Mouse (Mus musculus) hindbrain, embryonic 10.5 days (tissue): ENCODE measurements at regions not wholly inside any gene's neighbourhood (a gene's known extent, or its start where the extent isn't known, plus 50 kb on each side); places are given as distances from the start of the nearest gene placed in this dataset.

Experiments
- DNase-seq: peaks from one replicate; pipeline ENCODE4 v3.0.0-alpha.2; 2017; ENCODE audit warnings: low spot score
- H3K27ac ChIP-seq: fragments of 300-500 bp; sonication (generic); 2 replicates; pipeline ENCODE4 v1.5.1; 2016; ENCODE audit warnings: mild to moderate bottlenecking, moderate library complexity
- H3K27me3 ChIP-seq: fragments of 300-500 bp; sonication (generic); 2 replicates; pipeline ENCODE4 v1.6.1; 2016; ENCODE audit warnings: mild to moderate bottlenecking; ENCODE audit not compliant: poor library complexity, insufficient read depth, severe bottlenecking
- H3K36me3 ChIP-seq: fragments of 300-500 bp; sonication (generic); 2 replicates; pipeline ENCODE4 v1.6.1; 2016; ENCODE audit warnings: mild to moderate bottlenecking, moderate library complexity
- H3K4me1 ChIP-seq: fragments of 300-500 bp; sonication (generic); replicated peaks from 2 replicates; pipeline ENCODE4 v1.6.1; 2016; ENCODE audit warnings: mild to moderate bottlenecking
- H3K4me3 ChIP-seq: fragments of 300-500 bp; sonication (generic); 2 replicates; pipeline ENCODE4 v1.5.1; 2016; ENCODE audit warnings: mild to moderate bottlenecking, moderate library complexity
- H3K9me3 ChIP-seq: fragments of 300-500 bp; sonication (generic); 2 replicates; pipeline ENCODE4 v1.6.1; 2016; ENCODE audit warnings: mild to moderate bottlenecking, moderate library complexity
- WGBS: fragments of 180-500 bp; shearing (Covaris S2); methylation state at CpG from one replicate; pipeline ENCODE4 v1.1.7; 2016; 5-methylcytosine and 5-hydroxymethylcytosine counted together

DNA sequence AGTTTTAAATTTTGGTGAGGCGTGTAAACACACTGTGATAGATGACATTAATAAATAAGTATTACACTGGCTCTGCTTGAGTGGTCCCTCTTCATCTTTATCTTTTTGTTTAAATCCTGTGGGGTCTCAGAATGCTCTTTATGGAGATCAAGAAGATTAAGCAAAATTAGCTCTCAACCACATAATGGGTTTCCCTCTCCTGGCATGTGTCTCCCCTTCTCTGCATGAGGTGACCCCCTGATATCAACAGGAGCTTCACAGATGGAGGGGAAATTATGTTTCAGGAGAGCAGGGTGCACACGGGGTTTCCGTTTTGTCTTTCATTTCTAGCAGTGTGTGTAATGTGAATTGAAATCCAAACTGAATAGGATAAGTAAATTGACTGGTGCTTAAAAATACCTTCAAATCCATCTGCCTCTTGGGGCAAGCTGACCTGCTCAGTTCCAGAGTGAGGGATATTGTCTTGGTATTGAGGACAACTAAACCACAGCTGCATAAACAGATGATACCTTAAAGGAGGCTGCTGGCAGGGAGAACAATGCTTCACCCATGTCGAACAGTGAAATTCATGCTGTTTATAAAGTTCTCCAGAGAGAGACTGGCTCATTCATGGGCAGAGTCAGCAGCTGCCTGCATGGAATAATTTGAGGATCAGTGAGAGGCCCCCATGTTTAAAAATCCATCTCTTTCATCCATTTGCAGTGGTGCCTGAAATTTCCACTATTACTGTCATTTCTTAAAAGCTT, 518.3 kb upstream of the Nr2f1 start:
- no peaks in the 10 kb centered on the region for H3K36me3 ChIP-seq
- 64% methylated on average over 4 of the region's 4 CpGs for WGBS
- 0 out of 2 replicates have a peak, but pooled peaks cover 4% of the 10 kb centered on the region for H3K4me1 ChIP-seq
- H3K27me3 ChIP-seq = no peaks in the 10 kb centered on the region
- no peaks in the 10 kb centered on the region for H3K9me3 ChIP-seq
- DNase-seq = no peak
- H3K27ac ChIP-seq = no peak overlapping the region
- H3K4me3 ChIP-seq = no peak overlapping the region

DNA sequence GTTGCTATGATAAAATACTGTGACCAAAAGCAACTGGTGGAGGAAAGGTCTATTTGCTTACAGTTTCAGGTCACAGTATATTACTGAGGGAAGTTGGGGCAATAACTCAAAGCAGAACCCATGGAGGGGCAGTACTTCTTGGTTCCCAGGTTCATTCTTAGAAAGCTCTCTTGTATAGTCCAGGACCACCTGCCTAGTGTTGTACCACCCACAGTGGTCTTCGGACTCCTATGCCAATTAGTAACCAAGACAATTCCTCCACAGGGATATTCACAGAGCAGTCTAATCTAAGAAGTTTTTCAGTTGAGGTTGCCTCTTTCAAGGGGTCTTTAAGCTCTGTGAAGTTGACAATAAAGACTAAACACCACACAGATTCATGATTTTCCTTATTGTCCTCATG, 517.6 kb upstream of the Nr2f1 start:
- H3K9me3 ChIP-seq = no peaks in the 10 kb centered on the region
- 0 out of 2 replicates have a peak, but pooled peaks cover 4% of the 10 kb centered on the region for H3K4me1 ChIP-seq
- no peaks in the 10 kb centered on the region for H3K36me3 ChIP-seq
- no peaks in the 10 kb centered on the region for H3K27me3 ChIP-seq
- H3K4me3 ChIP-seq = no peak overlapping the region
- 59% methylated on average over 1 of the region's 1 CpGs for WGBS
- H3K27ac ChIP-seq = no peak overlapping the region
- DNase-seq = no peak

DNA sequence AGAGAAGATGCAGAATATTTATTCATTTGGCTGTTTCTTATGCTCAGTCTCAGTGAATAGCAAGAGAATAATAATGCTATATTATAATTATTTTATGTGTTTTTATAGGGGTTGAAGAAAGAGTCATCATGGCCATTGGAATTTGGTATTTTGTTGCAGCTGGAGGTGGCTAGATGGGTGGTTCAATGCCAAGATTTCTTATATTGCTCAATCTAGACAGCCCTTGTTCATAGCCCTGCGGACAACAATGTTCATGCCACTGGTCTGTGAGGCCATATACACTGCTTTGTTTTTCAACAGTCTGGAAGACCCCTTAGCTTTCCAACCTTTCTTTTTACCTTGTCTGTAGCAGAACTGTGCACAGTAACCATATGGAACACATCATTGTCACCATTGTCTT, 505.1 kb upstream of the Nr2f1 start:
- WGBS = 87% methylated on average over 1 of the region's 1 CpGs
- Histone ChIP-seq H3K27me3 (no peaks in the 10 kb centered on the region), H3K4me3 (no peak overlapping the region), H3K4me1 (no peaks in the 10 kb centered on the region), H3K36me3 (no peaks in the 10 kb centered on the region), H3K27ac (no peak overlapping the region), H3K9me3 (no peaks in the 10 kb centered on the region)
- no peak for DNase-seq

DNA sequence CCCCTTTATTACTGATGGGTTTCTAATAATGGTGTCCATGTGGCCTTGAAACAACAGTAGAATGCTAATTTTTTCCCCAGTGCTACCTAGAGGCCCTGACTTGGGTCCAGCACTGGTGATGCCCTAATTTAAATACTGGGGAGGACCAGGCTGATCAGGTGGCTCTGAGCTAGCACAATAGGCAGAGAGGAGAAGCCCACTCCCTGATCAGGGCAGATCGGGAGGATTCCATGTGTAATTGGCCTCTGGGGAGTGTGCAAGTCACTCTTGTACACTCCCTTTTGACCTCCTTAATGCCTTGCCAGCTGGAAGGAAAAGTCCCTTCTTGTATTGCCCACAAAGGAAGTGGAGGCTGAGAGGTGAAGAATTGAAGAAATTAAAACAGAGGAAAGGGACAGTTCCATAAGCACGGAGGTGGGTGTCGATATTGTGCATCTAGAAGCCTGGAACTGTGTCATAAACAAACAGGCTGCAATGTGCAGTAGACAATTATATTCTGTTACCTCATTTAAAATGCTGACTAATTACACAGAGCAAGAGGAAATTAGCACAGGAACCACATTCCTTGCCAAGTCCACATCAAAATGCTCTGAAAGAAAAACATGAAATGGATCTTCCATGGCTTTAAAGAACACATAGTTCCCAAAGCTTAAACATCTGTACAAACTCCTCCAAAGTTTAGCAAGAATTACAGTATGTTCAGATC, 498.4 kb upstream of the Nr2f1 start:
- H3K9me3 ChIP-seq = no peaks in the 10 kb centered on the region
- peaks cover 6% of the 10 kb centered on the region for H3K4me1 ChIP-seq
- WGBS = 56% methylated on average over 3 of the region's 3 CpGs
- peak; percentile 11 for DNase-seq
- no peak overlapping the region for H3K27ac ChIP-seq
- H3K27me3 ChIP-seq = no peaks in the 10 kb centered on the region
- H3K36me3 ChIP-seq = no peaks in the 10 kb centered on the region
- H3K4me3 ChIP-seq = no peak overlapping the region

DNA sequence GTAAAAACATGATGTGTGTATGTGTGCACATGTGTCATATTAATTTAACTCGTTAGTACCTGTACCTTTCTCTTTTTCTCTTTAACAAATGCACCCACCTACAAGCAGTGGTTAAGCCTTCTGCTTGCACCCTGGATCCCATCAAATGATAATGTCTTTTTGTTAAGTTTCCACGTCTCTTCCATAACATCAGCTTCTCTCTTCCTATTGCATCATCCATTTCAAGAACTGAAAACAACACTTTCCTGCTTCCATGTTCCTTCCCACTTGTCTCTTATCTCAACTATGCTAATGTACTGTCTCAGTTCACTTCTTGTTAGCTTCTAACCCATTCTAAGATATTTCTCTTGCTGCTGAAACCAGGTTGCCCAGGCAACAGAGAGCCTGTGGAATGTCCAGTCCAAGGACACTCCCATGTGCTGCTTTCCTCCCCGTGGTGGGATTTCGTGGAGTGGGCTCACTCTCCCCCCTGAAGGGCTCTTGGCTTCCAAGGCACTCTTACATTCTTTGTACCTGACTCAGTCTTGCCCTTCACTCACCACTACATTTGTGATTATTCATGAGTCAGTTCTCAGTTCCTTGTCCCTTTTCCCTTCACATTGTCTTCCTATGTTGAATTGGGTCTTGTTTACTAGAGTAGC, 479.8 kb upstream of the Nr2f1 start:
- no peak overlapping the region for H3K4me3 ChIP-seq
- peaks cover 20% of the 10 kb centered on the region for H3K4me1 ChIP-seq
- DNase-seq = peak; percentile 51
- no peaks in the 10 kb centered on the region for H3K27me3 ChIP-seq
- no peaks in the 10 kb centered on the region for H3K9me3 ChIP-seq
- 0 out of 2 replicates have a peak overlapping the region, but pooled peaks have one; percentile 35 for H3K27ac ChIP-seq
- 40% methylated on average over 4 of the region's 4 CpGs for WGBS
- H3K36me3 ChIP-seq = no peaks in the 10 kb centered on the region

DNA sequence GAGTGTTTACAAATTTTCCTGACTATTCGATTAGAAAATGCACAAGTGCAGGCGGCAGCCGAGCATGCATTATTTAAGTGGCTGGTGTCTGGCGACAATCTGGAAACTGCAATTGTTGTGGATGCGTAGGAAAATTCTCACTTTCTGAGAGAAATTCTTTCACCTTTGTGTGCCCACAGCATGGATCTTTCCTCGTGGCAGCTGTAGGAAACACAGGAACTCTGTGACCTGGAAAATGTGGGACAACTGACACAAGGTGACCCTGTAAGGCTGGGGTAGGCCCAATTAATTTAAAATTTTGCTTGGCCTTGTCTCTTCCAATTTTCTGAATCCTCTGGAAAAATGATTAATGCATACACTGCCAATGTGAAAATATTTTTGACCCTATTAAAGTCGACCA, 478.7 kb upstream of the Nr2f1 start:
- peaks cover 20% of the 10 kb centered on the region for H3K4me1 ChIP-seq
- no peaks in the 10 kb centered on the region for H3K36me3 ChIP-seq
- H3K27me3 ChIP-seq = no peaks in the 10 kb centered on the region
- WGBS = 46% methylated on average over 7 of the region's 7 CpGs
- H3K9me3 ChIP-seq = no peaks in the 10 kb centered on the region
- 0 out of 2 replicates have a peak overlapping the region, but pooled peaks have one; percentile 29 for H3K27ac ChIP-seq
- DNase-seq = no peak
- H3K4me3 ChIP-seq = no peak overlapping the region

DNA sequence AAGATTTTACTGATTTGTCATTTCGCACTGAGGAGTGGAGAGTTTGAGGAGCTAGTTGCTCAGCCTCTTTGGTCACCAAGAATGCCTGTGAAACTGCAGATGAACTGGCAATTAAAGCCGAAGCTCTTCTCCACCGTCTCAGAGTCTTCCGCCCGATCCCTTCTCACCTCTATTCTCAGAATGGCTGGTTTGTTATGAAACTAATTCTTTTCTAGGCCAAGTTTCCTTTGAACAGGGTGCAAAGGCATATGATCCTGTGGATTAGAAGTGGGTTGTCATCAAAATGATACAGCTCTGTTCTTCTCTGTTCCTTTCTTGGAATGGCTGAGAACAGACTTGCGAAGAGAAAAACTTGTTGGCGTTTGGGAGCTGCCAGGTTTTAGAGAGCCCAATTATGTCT, 458.7 kb upstream of the Nr2f1 start:
- Histone ChIP-seq H3K9me3 (no peaks in the 10 kb centered on the region), H3K4me1 (no peaks in the 10 kb centered on the region), H3K36me3 (no peaks in the 10 kb centered on the region), H3K27me3 (no peaks in the 10 kb centered on the region), H3K4me3 (no peak overlapping the region), H3K27ac (no peak overlapping the region)
- 92% methylated on average over 7 of the region's 7 CpGs for WGBS
- DNase-seq = no peak

DNA sequence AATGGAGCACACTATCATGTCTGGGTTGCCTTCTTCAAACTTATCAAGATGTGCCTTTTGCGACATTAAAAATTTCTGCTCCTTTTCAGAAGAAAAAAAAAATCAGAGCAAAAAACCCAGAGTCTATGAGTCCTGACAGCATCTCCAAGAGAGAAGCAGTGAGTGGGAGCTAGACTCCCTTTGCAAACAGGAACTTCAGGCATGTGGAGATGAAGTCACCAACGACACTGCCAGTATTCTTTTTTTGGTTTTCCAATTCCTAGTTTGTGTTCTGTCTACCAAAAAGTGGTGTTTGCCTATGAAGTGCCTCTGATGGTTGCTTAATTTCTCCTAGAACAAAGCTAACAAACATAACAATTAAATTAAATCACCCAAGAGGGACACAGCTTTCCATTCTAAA, 457.2 kb upstream of the Nr2f1 start:
- Histone ChIP-seq H3K36me3 (no peaks in the 10 kb centered on the region), H3K27me3 (no peaks in the 10 kb centered on the region), H3K4me3 (no peak overlapping the region), H3K9me3 (no peaks in the 10 kb centered on the region), H3K27ac (no peak overlapping the region), H3K4me1 (no peaks in the 10 kb centered on the region)
- no peak for DNase-seq
- 88% methylated on average over 2 of the region's 2 CpGs for WGBS

DNA sequence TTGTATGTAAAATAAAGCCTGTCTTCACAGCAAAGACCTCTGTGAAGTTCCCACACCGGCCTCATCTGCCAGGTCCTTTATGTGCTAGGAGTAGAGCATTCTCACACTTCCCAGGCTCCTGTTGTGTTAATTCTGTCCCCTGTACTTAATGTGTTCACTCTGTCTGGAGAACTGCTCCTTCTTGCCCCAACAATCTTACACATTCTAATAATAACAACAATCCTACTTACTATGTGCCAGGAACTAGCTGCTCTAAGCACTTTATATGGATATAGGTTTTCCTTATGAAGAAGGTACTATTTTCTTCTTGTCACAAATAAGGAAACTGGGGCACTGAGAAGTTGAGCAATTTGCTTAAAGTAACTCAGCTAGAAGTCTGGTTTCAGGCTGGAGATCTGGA, 456.6 kb upstream of the Nr2f1 start:
- H3K36me3 ChIP-seq = no peaks in the 10 kb centered on the region
- WGBS = 89% methylated on average over 1 of the region's 1 CpGs
- no peak overlapping the region for H3K27ac ChIP-seq
- no peaks in the 10 kb centered on the region for H3K4me1 ChIP-seq
- no peaks in the 10 kb centered on the region for H3K9me3 ChIP-seq
- H3K27me3 ChIP-seq = no peaks in the 10 kb centered on the region
- no peak for DNase-seq
- H3K4me3 ChIP-seq = no peak overlapping the region

DNA sequence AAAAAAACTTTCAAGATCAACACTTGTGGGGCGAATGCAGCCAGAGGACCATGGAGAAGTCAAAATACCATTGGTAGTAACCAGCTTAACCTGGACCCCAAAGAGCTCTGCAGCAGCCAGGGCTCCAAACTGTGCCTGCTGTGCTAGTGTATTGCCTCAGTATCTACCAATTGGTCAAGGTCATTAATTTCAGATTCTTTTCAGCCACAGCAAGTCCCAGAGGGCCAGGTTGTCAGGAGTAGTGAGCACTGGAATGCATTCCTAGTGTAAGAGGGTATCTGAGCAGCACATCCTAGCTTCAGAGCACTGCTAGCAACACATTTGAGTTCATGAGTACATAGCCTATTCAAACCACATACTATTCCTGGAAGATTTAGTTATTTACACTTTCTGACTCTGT, 451.3 kb upstream of the Nr2f1 start:
- 67% methylated on average over 1 of the region's 1 CpGs for WGBS
- no peaks in the 10 kb centered on the region for H3K36me3 ChIP-seq
- no peak overlapping the region for H3K4me3 ChIP-seq
- H3K4me1 ChIP-seq = peaks cover 5% of the 10 kb centered on the region; the same call in 1 of the 2 replicates
- no peak for DNase-seq
- no peak overlapping the region for H3K27ac ChIP-seq
- no peaks in the 10 kb centered on the region for H3K9me3 ChIP-seq
- H3K27me3 ChIP-seq = no peaks in the 10 kb centered on the region

DNA sequence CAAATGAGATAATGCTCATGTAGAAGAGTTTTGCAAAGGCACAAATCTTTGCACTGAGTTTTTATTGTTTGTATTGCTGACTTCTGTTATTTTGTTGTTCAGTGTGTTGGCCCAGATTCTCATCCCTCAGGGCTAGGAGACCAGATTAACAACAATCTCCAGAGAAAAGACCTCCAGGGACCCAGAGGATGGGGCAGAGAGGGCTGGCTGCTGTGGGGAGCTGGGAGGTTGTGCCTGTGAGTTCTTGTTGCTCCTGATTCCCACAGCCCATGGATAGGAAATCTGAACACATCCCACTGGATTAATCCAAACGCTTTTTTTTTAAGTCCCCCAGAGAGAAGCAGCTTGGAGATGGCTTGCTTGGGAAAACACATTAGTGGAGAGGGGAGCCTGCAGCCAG, 445.0 kb upstream of the Nr2f1 start:
- Histone ChIP-seq H3K36me3 (no peaks in the 10 kb centered on the region), H3K27ac (peak overlapping the region; percentile 67), H3K4me1 (peaks cover 26% of the 10 kb centered on the region), H3K4me3 (no peak overlapping the region), H3K27me3 (no peaks in the 10 kb centered on the region), H3K9me3 (no peaks in the 10 kb centered on the region)
- no peak for DNase-seq
- WGBS = 9% methylated on average over 1 of the region's 1 CpGs

DNA sequence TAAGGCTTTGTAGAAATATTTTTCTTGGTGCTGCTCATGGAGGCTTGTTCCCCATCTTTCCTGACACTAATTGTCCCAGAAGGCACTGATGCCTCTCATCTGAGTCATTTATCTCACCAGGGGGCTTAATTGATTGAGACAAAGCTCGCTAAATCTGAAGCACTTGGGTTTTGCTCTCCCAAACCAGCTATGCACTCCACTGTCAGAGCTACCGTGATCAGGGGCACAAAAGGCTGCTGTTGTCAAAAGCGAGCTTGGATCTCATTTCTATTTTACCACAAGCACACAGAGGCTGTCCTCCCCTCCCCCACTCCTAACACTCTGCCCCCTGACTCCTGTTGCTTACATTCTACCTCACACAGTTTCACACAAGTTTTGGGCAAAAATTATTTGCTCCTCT, 443.5 kb upstream of the Nr2f1 start:
- peak; percentile 37 for DNase-seq
- peak overlapping the region; percentile 76 for H3K27ac ChIP-seq
- 2% methylated on average over 3 of the region's 3 CpGs for WGBS

DNA sequence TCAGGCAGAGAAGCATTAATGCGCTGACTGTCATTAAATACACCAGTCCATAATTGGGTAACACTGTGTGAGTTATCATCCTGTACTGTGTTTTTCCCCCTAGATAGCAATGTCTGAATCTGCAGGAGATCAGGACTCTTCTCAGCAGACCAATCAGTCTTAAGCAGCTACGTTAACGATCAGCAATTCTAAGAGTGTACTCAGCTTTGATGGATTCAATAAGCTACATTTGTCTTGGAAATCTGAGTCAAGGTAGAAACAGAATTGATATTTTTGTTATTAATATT, 442.8 kb upstream of the Nr2f1 start:
- 60% methylated on average over 3 of the region's 3 CpGs for WGBS
- Histone ChIP-seq H3K27me3 (no peaks in the 10 kb centered on the region), H3K27ac (peak overlapping the region; percentile 76), H3K9me3 (no peaks in the 10 kb centered on the region), H3K36me3 (no peaks in the 10 kb centered on the region), H3K4me1 (peaks cover 26% of the 10 kb centered on the region), H3K4me3 (no peak overlapping the region)
- DNase-seq = no peak

More for the DNA sequence above, 443.5 kb upstream of the Nr2f1 start:
- Histone ChIP-seq H3K9me3 (no peaks in the 10 kb centered on the region), H3K27me3 (no peaks in the 10 kb centered on the region), H3K4me3 (no peak overlapping the region; the same call in 1 of the 2 replicates), H3K36me3 (no peaks in the 10 kb centered on the region), H3K4me1 (peaks cover 26% of the 10 kb centered on the region)
